Mouse (Mus musculus): Measurements from ENCODE around the gene Gpc3. TPM values are rescaled to one million over a fixed set of nuclear protein-coding genes. Genes with fewer than 3 reads are reported as not detected.

Gene Gpc3
- total and polyA plus RNA-seq, 3 experiments: not detected

DNA sequence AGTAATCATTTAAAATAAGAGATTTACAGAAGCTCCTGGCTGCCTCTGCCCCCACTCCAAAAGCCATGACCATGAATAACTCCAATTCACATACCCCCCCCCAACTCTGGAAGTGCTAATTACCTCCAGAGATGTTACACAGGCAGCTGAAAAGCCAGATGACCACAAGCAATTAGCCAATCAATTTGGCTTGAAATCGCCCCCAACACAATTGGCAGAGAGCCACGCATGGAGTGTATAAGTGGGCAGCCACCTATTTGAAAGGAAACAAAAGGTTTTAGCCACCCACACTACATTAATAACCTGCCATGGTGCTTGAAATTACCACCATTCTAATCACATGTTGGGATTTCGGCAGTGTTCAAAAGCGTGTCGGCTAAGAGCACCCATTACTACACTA, 55.2 kb downstream of the Gpc3 start:
- Histone ChIP-seq H3K4me3 (replicated peaks in 1 of 3; ENCODE audit: low read depth in 2 of 3, low read length in 2 of 3, poor library complexity in 1 of 3) (no peak overlapping the region), H3K4me1 (ENCODE audit: control insufficient read depth in 1 of 2, insufficient read depth in 2 of 2) (no peaks in the 10 kb centered on the region), H3K9me3 (replicated peaks; ENCODE audit: low read length) (no peaks in the 10 kb centered on the region), H3K9ac (ENCODE audit: insufficient read depth, low read depth) (no peak overlapping the region), H3K27me3 (replicated peaks) (no peaks in the 10 kb centered on the region), H3K36me3 (replicated peaks in 1 of 2; ENCODE audit: control insufficient read depth in 1 of 2, insufficient read depth in 1 of 2, low read length in 1 of 2) (no peaks in the 10 kb centered on the region), H3K27ac (ENCODE audit: insufficient read depth, low read depth) (no peak overlapping the region), H3K79me2 (replicated peaks; ENCODE audit: control insufficient read depth, extremely low read depth, insufficient read depth, poor library complexity, severe bottlenecking) (no peaks in the 10 kb centered on the region), H3K4me2 (ENCODE audit: insufficient read depth, low read depth, poor library complexity, severe bottlenecking) (no peak overlapping the region)
- in situ Hi-C loops (cut with MboI; ENCODE audit: low pct_ligation_motif_present, low pct_unique_long_range_greater_than_20kb, low sequenced_read_pairs) (no loop called here), dilution Hi-C loops (cut with MboI; ENCODE audit: extremely low pct_ligation_motif_present, extremely low pct_unique_long_range_greater_than_20kb, low sequenced_read_pairs) (no loop called here)
- no peak for TF ChIP-seq MAFK (IDR thresholded peaks at IDR 0.05; ENCODE audit: insufficient replicate concordance, low read length)
- TF ChIP-seq CHD1 (IDR thresholded peaks at IDR 0.05; ENCODE audit: low read depth, low read length): no peak
- no peak for TF ChIP-seq EP300 (IDR thresholded peaks at IDR 0.05; ENCODE audit: low read length)
- no peak for TF ChIP-seq MYC (IDR thresholded peaks at IDR 0.05; ENCODE audit: low read depth, low read length)
- TF ChIP-seq MXI1 (IDR thresholded peaks at IDR 0.05; ENCODE audit: low read depth, low read length): no peak
- no peak for TF ChIP-seq TCF12 (IDR thresholded peaks at IDR 0.05; ENCODE audit: low read depth, low read length)
- no peak for TF ChIP-seq ZKSCAN1 (IDR thresholded peaks at IDR 0.05; ENCODE audit: borderline replicate concordance, low read depth, low read length)
- TF ChIP-seq RAD21 (IDR thresholded peaks at IDR 0.05; ENCODE audit: low read depth, low read length): no peak
- DNase-seq (ENCODE audit: extremely low read depth): no peak

DNA sequence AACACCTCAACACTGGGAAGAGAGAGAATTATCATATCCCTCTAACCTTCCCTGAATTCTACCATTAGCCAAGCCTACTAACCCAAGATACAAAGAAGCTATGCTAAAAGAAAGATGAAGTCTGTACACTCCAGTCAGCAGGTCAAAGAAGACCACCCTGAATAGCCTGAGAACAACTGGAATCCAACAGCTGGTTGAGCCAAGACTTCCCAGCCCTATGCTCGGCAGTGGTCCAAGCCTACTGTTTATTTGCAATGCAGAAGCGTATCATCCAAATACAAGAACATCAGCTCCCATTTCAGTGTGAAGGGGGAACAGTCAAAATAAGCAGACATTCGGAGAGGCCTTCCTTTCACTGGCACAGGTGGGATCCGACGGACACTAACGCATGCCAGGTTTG, 56.3 kb downstream of the Gpc3 start:
- Histone ChIP-seq H3K36me3 (replicated peaks in 1 of 2; ENCODE audit: control insufficient read depth in 1 of 2, insufficient read depth in 1 of 2, low read length in 1 of 2) (no peaks in the 10 kb centered on the region), H3K9me3 (replicated peaks; ENCODE audit: low read length) (no peaks in the 10 kb centered on the region), H3K27me3 (replicated peaks) (no peaks in the 10 kb centered on the region), H3K27ac (ENCODE audit: insufficient read depth, low read depth) (no peak overlapping the region), H3K4me2 (ENCODE audit: insufficient read depth, low read depth, poor library complexity, severe bottlenecking) (no peak overlapping the region), H3K4me3 (replicated peaks in 1 of 3; ENCODE audit: low read depth in 2 of 3, low read length in 2 of 3, poor library complexity in 1 of 3) (no peak overlapping the region), H3K4me1 (ENCODE audit: control insufficient read depth in 1 of 2, insufficient read depth in 2 of 2) (no peaks in the 10 kb centered on the region), H3K9ac (ENCODE audit: insufficient read depth, low read depth) (no peak overlapping the region), H3K79me2 (replicated peaks; ENCODE audit: control insufficient read depth, extremely low read depth, insufficient read depth, poor library complexity, severe bottlenecking) (no peaks in the 10 kb centered on the region)
- no peak for DNase-seq (ENCODE audit: extremely low read depth)
- TF ChIP-seq ZNF384 (IDR thresholded peaks at IDR 0.05; ENCODE audit: low read depth, low read length) (no peak), MAFK (IDR thresholded peaks at IDR 0.05; ENCODE audit: insufficient replicate concordance, low read length) (no peak), MYC (IDR thresholded peaks at IDR 0.05; ENCODE audit: low read depth, low read length) (no peak), USF2 (conservative IDR thresholded peaks at IDR 0.05; ENCODE audit: low read depth, low read length) (no peak), MAX (IDR thresholded peaks at IDR 0.05; ENCODE audit: low read length) (no peak), E2F4 (IDR thresholded peaks at IDR 0.05; ENCODE audit: insufficient replicate concordance, low read depth, low read length) (no peak), CTCF (conservative IDR thresholded peaks at IDR 0.05 in 1 of 2, IDR thresholded peaks at IDR 0.05 in 1 of 2; ENCODE audit: low read depth in 2 of 2, low read length in 2 of 2) (no peak)
- in situ Hi-C loops (cut with MboI; ENCODE audit: low pct_ligation_motif_present, low pct_unique_long_range_greater_than_20kb, low sequenced_read_pairs) (no loop called here), dilution Hi-C loops (cut with MboI; ENCODE audit: extremely low pct_ligation_motif_present, extremely low pct_unique_long_range_greater_than_20kb, low sequenced_read_pairs) (no loop called here)

DNA sequence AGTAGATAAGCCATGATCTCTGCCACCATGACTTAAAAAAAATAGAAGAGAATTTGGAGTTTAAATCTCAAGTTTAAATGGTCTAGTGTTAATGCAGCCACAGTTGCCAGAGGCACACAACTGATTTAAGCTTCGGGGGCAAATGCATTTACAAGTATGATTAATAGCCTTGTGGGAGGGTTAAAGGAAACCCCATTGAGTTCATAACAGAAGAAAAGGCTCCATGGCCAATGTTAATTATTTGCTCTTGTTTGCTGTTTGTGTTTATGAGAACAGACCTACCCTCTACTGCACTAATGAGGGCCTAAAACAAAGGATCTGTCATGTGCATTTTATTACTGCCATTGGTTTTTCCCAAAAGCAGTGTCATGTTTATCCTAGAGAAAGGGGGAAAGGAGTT, 62.5 kb downstream of the Gpc3 start:
- in situ Hi-C loops (cut with MboI; ENCODE audit: low pct_ligation_motif_present, low pct_unique_long_range_greater_than_20kb, low sequenced_read_pairs) (no loop called here), dilution Hi-C loops (cut with MboI; ENCODE audit: extremely low pct_ligation_motif_present, extremely low pct_unique_long_range_greater_than_20kb, low sequenced_read_pairs) (no loop called here)
- Histone ChIP-seq H3K79me2 (replicated peaks; ENCODE audit: control insufficient read depth, extremely low read depth, insufficient read depth, poor library complexity, severe bottlenecking) (no peaks in the 10 kb centered on the region), H3K4me3 (replicated peaks in 1 of 3; ENCODE audit: low read depth in 2 of 3, low read length in 2 of 3, poor library complexity in 1 of 3) (no peak overlapping the region), H3K36me3 (replicated peaks in 1 of 2; ENCODE audit: control insufficient read depth in 1 of 2, insufficient read depth in 1 of 2, low read length in 1 of 2) (no peaks in the 10 kb centered on the region), H3K27me3 (replicated peaks) (no peaks in the 10 kb centered on the region), H3K4me2 (ENCODE audit: insufficient read depth, low read depth, poor library complexity, severe bottlenecking) (no peak overlapping the region), H3K9me3 (replicated peaks; ENCODE audit: low read length) (no peaks in the 10 kb centered on the region), H3K9ac (ENCODE audit: insufficient read depth, low read depth) (no peak overlapping the region), H3K4me1 (ENCODE audit: control insufficient read depth in 1 of 2, insufficient read depth in 2 of 2) (no peaks in the 10 kb centered on the region), H3K27ac (ENCODE audit: insufficient read depth, low read depth) (no peak overlapping the region)
- no peak for DNase-seq (ENCODE audit: extremely low read depth)
- TF ChIP-seq USF2 (conservative IDR thresholded peaks at IDR 0.05; ENCODE audit: low read depth, low read length) (no peak), E2F4 (IDR thresholded peaks at IDR 0.05; ENCODE audit: insufficient replicate concordance, low read depth, low read length) (no peak), USF1 (IDR thresholded peaks at IDR 0.05; ENCODE audit: low read depth, low read length) (no peak), MEF2A (IDR thresholded peaks at IDR 0.05; ENCODE audit: borderline replicate concordance, low read depth, low read length) (no peak), ZC3H11A (IDR thresholded peaks at IDR 0.05; ENCODE audit: low read depth, low read length) (no peak), HCFC1 (IDR thresholded peaks at IDR 0.05; ENCODE audit: low read depth, low read length) (no peak), KAT2A (IDR thresholded peaks at IDR 0.05; ENCODE audit: insufficient replicate concordance, low read length) (no peak), MAX (IDR thresholded peaks at IDR 0.05; ENCODE audit: low read length) (no peak), ETS1 (conservative IDR thresholded peaks at IDR 0.05; ENCODE audit: low read depth, low read length) (no peak), EP300 (IDR thresholded peaks at IDR 0.05; ENCODE audit: low read length) (no peak)

Data from CH12.LX (cell line).